Mouse (Mus musculus) thymus, postnatal 4 days (tissue): ENCODE results near the gene Lrp2.

Experiments
- DNase-seq: peaks from one replicate; pipeline ENCODE4 v3.0.0; 2021

Lrp2 gene

DNA sequence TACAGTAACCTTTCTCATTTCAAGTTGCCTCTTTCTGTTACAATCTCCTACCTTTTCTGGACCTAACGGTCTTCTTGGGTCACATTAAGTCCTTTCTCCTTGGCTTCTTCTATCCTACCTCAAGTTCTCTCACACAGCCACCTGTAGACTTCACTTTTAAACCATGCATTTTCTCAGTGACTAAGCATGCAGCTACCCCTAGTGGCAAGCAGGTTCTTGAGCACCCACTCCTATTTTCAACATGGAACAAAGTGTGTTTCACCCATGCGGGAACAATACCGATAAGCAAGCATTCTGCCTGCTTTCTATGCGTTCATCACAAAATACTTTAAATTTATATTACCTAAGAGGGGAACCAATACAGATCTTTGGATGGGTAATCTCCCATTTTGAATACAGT lies 92.7 kb downstream of the Lrp2 start:
- DNase-seq: no peak

DNA sequence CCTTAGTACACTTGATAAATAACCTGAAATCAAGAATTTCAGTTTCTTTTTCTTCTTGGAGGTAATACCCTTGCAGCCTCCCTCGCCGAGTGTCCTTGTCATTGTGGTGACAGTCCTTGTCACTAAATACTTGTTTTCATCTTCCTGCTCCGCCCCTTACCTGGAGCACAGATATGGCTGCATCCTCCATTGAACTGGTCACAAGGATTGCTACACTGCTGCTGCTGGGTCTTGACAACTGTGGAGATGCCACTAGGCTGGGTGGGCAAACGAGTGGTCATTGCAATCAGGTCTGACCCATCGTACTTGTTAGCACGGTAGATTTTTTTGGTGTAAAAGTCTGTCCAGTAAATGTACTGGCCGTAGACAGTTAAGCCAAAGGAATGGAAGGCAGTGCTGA lies 104.9 kb downstream of the Lrp2 start:
- DNase-seq: no peak

DNA sequence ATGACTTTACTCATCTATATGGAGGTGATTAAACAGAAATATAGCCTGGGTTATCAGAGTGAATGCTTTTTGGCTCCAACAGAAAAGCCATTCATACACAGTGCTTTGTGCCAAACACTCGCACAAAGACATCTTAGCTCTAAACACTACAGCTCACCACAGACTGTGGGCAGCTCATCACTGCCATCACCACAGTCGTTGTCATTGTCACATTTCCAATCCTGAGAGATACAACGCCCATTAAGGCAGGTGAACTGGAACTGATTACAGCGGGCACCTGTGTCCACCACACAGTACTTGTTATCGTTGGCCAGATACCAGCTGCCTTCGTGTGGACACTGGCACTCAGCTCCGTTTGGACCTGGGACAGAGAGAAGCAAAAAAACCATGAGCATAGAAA lies 106.0 kb downstream of the Lrp2 start:
- no peak for DNase-seq

DNA sequence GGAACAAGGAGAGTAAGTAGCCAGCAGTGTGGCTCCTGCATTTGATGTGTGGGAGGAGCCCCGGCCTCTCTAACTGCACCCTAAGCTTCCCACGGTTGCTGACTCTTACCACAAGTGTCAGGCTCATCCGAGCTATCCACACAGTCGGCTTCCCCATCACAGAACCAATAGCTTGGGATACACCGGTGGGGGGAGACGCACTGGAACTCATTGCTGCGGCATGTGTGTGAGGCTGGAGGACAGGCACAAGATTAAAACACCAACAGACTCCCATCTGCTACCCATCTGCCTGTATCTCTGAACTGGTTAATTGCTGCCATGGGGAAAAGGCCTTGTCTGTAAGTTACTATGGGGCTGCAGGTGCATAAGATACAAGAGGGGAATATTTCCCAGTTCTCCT lies 109.0 kb downstream of the Lrp2 start:
- DNase-seq: no peak

DNA sequence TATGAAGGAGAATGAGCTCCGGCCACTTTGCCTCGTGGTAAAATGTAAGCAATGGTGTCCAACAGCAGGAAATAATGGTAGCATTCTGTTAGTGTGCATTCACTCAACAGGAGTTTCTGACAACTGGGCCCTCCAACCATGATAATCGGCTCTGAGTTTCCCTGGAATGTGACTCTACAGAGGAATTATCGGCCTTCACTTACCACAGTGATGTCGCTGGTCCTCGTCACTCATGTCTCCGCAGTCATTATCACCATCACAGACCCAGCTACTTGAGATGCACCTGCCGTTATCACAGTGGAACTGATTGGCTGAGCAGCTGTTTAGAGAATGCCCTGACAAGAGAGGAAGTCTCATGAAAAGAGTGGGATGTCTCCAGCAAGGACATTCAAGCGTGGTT lies 110.7 kb downstream of the Lrp2 start:
- no peak for DNase-seq

DNA sequence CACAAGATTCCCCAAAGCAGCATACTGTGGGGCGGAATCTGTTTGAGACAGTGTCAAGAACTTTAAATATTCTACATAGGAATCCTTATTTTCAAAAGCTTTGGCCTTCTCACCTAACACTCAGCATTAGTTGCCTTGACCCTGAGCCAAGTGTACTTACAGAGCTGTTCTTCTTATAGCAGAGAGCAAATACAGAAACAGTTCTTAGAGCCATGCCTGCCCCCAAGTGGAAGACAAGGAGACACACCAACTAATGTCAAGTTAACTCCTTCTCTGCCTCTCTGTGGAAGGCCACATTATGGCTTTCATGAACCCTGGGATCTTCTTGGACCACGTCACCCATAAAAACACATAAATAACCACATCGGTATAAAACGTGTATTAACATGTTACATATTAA lies 114.0 kb downstream of the Lrp2 start:
- no peak for DNase-seq

DNA sequence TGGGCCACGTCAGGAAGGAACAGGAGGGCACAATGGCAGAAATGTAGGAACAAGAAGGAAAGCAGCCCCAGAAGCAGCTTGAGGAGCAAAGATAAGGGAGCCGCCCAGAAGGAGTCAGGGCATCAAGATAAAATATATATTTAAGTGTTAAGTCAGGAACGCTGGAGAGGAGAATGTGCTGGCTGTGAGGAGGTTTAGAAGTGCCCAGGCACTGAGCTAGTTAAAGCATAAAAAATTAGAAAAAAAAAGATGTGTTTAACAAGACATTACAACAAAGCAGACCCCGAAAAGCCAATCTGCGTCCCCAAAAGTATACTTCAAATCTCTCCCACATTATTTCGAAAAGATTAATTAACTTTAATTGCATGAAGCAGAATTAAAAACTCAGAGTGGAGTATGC lies 122.3 kb downstream of the Lrp2 start:
- no peak for DNase-seq

DNA sequence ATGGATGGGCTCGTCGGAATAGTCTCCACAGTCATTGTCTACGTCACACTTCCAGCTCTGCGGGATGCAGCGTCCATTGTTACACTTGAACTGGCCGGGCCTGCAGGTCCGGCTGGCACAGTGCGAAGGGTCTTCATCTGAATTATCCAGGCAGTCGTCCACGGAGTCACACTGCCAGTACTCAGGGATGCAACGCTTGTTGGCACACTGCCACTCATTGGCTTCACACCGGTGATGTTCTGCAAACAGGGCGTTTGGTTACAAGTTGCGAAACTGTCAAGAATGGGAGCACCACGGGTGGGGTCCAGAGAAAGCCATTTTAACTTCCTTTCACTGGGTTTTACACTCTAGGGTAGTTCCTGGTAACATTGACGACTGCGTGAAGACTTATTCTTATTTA lies 126.4 kb downstream of the Lrp2 start:
- no peak for DNase-seq

DNA sequence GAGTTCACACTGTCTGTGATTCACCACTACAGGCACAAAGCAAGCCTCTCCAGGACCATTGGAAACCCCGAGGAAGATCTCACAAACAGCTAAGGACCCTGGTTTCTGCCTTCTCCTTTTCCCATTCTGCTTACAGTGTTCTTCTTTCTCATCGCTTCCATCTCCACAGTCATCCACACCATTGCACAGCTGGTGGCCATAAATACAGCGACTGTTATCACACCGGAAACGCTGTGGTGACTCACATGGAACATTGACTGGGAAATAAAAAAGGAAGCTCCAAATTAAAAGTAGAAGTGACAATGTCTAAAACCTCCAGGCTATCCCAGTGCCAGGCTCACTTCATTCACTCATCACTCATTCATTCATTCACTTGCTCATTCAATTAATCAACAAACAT lies 134.7 kb downstream of the Lrp2 start:
- no peak for DNase-seq

DNA sequence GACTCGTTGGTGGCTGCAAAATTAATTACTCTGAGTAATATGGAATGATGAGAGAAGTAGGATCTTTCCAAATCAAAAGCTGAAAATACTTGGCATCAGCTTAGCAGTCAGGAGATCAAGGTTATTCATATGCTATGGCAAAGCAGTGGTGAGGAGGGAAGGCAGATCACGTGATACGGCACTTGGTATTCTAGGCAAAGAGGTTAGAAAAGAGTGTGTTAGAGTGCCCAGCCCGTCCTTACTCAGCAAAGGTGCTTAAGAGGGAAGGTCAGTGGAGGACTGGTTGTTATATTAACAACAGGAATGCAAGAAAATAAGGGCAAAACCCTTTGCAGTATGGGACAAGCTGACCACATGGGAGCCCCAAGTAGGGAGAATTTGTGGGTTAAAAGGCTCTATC lies 137.3 kb downstream of the Lrp2 start:
- DNase-seq: no peak

DNA sequence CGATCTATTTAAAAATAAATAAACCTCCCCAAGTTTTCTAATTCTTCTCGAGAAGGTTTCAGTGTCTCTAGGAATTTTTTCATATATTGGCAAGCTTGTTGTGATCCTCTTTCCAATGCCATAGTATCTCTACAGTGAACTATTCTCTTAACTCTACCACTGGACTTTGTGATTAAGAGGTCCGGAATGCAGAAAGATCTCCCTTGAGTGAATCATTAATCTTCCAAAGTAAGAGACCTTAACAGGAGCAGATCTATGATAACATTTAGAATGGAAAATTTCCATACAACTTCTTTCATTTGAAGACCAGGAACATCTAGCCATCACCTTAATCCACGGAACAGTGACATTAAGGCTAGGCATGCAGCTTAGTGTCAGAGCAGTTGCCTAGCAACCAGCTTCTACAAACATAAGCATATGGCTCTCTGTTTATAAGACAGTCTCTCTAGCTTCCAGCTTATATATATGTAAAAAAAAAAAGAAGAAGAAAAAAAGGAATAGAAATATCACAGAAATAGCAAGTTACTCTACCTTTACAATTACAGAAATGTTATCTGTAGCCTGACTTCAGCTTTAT lies 139.9 kb downstream of the Lrp2 start:
- no peak for DNase-seq

DNA sequence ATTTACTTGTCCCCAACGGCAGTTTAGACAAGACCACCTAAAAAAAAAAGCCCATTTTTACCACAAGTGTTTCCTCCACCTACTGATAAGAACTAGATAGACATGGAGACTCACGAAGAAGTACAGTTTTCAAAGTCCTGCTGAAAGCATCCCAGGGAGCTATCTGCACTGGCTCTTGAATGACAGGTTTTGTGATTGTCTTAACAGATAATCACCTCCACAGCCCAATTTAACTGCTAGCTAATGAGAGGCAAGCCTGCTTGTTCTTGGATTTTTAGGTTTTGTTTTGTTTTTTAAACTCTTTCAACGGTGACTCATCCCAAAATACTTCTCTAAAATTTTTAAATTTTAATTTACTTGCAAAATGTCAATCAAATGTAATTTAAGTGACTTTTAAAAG lies 144.2 kb downstream of the Lrp2 start:
- DNase-seq: no peak

DNA sequence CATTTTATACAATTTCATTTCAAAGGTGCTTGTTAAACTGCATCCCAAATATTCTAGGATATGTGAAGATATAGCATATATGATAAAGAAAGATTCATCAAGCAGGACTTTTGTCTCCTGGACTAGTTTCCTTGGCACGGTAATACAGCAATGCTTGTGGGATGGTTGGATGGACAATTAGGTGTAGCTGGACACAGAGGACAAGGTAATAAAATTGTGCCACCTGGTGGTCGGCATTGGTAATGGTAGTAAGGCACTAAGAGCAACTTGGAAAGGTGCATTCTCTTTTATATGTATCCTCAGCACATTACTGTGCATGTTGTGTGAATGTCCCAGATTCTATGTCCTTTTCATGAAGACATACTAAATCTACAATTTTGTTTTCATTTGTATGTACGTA lies 157.7 kb downstream of the Lrp2 start:
- peak; percentile 73 for DNase-seq

DNA sequence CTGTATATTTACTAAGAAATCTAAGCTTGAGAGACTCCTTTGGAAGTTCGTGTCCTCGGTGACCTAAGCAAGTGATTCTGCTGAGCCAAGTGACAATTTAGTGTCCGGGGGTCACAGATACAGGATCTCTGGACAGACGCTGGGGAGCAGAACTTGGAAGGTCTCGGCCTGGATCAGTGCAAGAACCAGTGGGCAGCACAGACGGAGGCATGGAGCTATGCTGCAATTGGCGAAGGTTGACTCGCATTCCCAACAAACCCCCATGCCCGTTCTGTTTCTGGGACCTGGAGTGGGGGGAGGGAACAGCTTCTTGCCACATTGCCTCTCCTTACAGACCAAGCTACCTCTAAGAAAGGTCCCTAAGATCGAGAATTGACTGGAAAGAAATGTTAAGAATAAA lies 158.7 kb downstream of the Lrp2 start:
- no peak for DNase-seq

DNA sequence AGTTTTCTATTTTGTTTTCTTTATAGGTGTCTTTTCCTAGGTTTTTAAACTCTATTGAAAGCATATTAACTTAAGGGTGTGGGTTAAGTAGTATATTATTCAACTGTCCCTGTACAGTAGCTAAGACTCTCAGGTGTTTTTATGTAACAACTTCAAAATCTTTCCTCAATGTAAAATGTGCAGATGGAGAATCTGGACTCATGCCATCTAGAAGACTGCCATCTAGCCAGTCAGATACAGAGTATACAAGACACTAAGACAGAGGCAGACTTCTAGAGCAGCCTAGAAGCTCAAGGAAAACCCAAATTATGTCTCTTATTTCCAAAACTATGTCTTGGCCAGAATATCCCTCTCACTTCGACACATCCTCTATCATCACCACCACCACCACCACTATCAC lies 159.8 kb downstream of the Lrp2 start:
- no peak for DNase-seq

DNA sequence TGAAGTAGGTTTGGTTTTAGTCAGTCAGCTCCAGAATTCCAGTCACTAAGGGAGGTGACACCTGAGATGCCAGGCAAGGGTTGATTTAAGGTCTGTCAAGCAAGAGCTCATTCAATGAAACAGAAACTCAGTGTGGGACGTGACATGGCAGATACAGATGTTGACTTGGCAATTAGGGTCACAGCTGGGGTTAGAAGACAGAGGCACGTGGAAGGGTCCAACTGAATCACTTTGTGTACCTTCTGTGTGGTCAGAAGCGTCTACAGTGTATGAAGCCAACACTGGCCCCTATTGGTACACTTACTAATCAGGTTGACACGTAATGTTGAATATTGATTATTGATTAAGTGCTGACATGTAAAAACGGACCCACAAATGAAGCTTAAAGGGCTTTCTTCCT lies 161.0 kb downstream of the Lrp2 start:
- DNase-seq: no peak

DNA sequence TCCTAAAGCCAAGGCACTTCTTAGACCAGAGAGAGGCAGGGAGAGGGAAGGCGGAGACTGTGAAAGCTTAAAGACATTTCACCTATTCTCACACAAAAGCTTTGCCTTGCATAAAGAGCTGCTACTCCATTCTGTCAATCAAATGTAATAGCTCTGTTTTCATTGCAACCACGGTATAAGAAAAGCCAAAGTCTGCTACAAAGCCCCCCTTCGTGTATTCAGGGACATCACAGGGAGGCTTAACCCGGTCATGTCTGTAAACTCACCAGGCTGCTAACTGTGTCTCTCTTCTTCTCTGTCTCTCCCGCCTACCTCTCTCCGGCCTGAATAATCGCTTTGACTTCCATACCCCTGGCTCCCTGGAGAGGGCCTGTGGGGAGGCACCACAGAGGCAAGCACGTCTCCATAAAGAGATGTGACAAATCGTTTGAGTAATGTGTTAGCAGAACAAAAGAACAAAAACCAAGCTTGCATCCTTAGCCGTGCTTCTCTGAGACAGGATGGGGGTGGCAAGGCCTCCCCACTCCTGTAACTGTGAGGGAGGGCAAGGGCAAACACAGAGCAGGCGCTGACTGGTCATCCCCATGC lies 167.5 kb downstream of the Lrp2 start:
- DNase-seq: no peak

DNA sequence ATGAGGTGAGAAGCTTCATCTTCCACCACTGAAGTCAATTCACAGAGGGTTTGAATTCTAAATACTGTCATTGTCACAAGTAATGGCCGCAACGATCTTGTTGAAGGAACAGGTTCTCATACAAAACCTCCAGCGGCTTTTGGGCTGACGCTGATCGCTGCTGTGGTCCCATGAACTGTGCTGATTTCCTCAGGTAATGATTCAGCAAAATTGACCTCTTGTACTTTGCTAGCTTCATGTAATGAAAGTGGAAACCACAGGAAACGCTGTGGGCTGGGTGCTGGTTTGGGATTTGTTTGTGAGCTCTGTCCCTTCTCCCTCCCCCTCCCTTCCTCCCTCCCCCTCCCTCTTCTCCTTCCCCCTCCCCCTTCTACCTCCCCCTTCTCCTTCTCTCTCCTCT lies 170.8 kb downstream of the Lrp2 start:
- DNase-seq: no peak

DNA sequence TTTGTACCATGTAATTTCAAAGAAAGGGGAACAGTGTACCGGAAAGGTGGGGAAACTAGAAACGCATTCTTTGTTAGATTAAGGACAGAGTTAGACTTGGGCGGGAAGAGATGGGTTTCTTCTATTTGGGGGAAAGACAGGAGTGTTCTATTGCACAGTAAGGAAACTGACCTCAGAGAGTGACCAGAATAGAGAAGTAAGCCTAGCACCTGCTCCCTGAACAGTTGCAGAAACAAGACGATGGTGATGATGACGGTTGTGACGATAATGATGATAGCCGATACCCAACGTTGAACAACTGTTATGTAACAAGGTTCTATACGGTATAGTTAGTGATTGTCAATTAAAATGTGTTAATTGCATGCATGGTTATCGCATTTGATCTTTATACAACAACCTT lies 171.3 kb downstream of the Lrp2 start:
- no peak for DNase-seq

DNA sequence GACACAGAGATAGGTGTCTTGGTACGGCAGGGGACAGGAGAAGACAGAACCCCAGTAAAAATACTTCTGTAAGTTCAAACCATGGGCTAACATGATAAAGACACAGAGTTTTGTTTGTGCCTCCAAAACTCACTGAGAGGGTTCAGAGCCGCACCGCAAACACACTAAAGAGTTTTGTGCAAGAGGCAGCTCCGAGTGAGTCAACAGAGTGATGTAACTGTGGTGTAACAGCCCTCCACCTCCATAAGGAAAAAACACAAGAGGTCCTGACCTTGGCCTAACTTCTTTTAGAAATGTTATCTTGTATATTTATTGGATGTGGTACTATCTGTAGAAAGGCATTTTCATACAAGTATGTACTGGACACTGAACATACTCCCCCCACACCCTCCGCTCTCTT lies 180.2 kb downstream of the Lrp2 start:
- no peak for DNase-seq

DNA sequence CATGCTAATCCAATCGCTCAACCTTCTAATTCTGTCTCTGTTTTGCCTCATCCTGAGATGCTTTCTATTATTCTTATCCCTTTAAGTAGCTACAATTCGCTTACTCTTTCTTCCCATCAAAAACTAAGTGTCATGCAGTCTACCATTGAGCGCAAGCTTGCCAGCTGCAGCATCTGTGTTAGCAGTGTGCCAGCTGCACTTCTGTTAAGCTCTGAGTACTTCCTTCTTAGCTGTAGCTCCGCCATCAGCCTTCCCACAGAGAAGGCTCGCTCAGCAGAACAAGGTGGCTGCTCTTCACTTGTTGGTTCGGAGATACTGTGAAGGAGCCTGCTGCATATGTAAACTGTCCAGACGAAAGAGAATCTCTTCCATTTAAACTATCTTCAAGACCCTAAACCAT lies 183.6 kb downstream of the Lrp2 start:
- DNase-seq: no peak

DNA sequence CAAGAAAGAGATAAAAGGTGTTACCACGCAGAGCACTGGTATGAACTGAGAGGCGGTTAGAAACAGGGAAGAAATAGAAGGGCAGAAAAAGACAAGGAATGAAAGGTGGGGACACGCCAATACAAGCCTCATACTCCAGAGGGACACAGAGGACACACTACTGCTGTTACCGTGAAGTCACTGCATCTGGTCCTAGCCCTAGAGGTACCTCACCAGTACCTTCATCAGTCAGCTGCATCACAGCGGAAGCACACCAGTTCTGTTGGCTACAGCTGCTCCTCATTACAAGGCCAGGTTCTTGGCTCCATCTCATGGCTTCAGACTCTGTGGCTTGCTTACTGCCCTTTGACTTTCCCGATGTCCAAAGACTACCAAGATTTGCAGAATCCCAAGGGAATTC lies 184.0 kb downstream of the Lrp2 start:
- DNase-seq: no peak

DNA sequence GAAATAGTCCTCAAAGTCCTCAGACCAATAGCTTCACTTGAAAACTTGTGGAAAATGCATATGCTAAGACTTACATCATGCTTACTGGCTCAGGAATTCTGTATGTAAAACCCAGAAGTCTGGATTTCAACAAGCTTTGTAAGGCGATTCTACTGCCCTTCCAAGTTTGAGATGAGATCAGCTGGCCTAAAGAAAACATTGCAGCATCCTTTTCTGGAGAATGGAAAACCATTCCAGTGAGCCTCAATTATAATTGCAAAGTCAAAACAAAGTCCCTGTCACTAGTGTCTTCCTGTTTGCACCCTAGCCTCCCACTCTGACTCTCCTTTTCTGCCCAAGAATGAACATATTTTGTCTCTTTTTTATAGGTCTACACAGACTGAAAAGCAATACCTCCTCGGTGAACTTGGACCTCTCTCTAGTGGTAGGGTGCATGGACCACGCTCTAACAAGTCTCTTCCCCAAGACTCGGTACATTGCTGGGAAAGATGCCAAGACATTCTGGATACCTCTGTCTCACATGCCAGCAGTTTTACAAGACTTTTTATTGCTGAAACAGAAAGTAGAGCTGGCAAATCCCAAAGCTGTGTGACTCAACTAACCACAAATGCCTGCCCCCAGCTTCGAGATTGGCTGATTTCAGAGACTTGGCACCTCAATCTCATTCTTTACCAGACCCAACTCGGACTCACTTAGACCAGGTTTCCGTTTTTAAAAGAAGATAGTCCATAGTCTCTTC lies 184.8 kb downstream of the Lrp2 start:
- no peak for DNase-seq

DNA sequence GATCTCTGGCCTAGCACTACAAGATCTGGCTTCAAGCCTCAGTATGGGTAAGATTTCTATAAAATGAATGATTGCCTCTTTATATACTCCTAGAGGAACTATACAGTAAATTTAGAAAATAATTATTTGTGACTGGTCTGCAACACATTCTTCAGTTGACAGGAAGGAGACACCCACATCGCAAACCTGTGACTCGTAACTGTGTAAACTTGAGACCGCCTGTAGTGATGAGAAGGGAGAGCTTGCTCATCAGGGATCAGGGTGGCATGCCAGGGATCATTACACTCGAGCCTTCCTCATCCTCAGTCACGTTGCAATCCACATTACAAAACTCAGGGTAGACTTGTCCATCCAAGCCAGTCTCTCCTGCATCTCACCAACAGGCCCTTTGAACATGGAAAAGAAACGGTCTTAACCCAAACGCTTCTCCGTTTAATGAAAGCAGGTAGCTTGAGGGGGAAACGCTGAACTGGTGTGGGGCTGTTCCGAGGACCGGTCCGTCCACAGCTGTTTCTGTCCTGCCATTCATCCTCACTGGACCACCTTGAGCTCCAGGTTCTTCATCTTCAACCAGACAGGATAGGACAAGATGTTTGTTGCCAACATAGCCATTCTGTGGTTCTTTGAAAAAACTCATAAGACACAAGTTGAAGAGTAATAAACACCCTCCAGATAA lies 189.0 kb downstream of the Lrp2 start:
- no peak for DNase-seq
